Comparison of ENCODE assay signal across 9 mouse cellular contexts in the genomic region with DNA sequence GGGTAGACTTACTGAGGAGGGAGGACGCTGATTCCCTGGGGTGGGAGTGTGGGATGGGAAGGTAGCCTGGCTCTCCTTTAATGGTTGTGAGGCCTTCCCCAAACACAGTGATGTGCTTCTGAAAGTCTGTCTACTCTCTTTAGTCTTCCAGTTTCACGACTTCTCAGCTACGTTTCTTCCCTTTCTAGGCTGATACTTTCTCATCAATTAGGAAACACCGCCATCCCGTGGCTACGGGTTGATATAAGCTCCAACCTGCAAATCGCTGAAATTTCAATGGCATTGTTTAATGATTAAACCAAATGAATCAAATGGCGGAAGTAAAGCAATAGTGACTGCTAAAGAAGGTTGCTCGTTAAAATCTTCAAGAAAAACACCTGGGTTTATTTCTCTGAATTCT. TPM values are rescaled to one million over a fixed set of nuclear protein-coding genes. Genes with fewer than 3 reads are reported as not detected.
DNase-seq lines count a peak whose midpoint lies in the region; ATAC-seq lines count a peak whose summit lies in the region.
"Had no signal": no experiment of that assay in that cellular context is flagged by ENCODE, and none has a peak within 500 bp of the region (broad histone marks: within the 10 kb centered on the region; RNA-seq: fewer than 3 reads in every experiment).

No protein-coding gene starts in this region.

- H3K27ac ChIP-seq in intestine, embryonic 14.5 days (ENCODE audit: low read depth) = no peak overlapping the region
- H3K27ac ChIP-seq in limb, embryonic 10.5 days = no peak overlapping the region
- H3K27ac ChIP-seq in neural tube, embryonic 15.5 days (replicated peaks) = no peak overlapping the region
- H3K27ac ChIP-seq: neural tube, embryonic 12.5 days had no signal

- H3K9ac ChIP-seq in intestine, embryonic 14.5 days (ENCODE audit: low read length) = no peak overlapping the region
- no peak overlapping the region for H3K9ac ChIP-seq in neural tube, embryonic 15.5 days (replicated peaks)
- H3K9ac ChIP-seq: neural tube, embryonic 12.5 days had no signal

- H3K27me3 ChIP-seq in intestine, embryonic 14.5 days (replicated peaks; ENCODE audit: control insufficient read depth, insufficient read depth, low read length) = peaks cover 41% of the 10 kb centered on the region
- H3K27me3 ChIP-seq in limb, embryonic 10.5 days (ENCODE audit: low read depth, poor library complexity, severe bottlenecking) = peaks cover 67% of the 10 kb centered on the region
- peaks cover 50% of the 10 kb centered on the region for H3K27me3 ChIP-seq in neural tube, embryonic 15.5 days (replicated peaks)

- DNase-seq in adrenal gland, adult (ENCODE audit: inconsistent age in 2 of 2, low spot score in 1 of 2) = peak; percentile 62 to 90
- DNase-seq in adrenal gland, adult 8-10 months = no peak
- DNase-seq in right cerebral cortex, postnatal 4 days = peak; percentile 72
- DNase-seq in right cerebral cortex, postnatal 25 days = no peak
- DNase-seq in cerebellum, postnatal 36 days = peak; percentile 81 to 84
- DNase-seq in intestine, embryonic 14.5 days (ENCODE audit: low spot score) = peak; percentile 81
- peak; percentile 48 for DNase-seq in limb, embryonic 10.5 days (ENCODE audit: low spot score)

- H3K4me3 ChIP-seq in intestine, embryonic 14.5 days (ENCODE audit: low read depth, low read length) = no peak overlapping the region
- H3K4me3 ChIP-seq in limb, embryonic 10.5 days = no peak overlapping the region
- no peak overlapping the region for H3K4me3 ChIP-seq in neural tube, embryonic 15.5 days (replicated peaks)

- 9% methylated on average over 9 of the region's 9 CpGs for WGBS in intestine, embryonic 14.5 days
- WGBS in limb, embryonic 10.5 days = 18% methylated on average over 9 of the region's 9 CpGs
- 15% methylated on average over 9 of the region's 9 CpGs for WGBS in neural tube, embryonic 15.5 days

- no peaks in the 10 kb centered on the region for H3K9me3 ChIP-seq in intestine, embryonic 14.5 days (ENCODE audit: control insufficient read depth, low read length)
- H3K9me3 ChIP-seq in limb, embryonic 10.5 days (replicated peaks) = no peaks in the 10 kb centered on the region
- no peaks in the 10 kb centered on the region for H3K9me3 ChIP-seq in neural tube, embryonic 15.5 days (replicated peaks)
- H3K9me3 ChIP-seq: neural tube, embryonic 12.5 days had no signal

- H3K4me2 ChIP-seq in intestine, embryonic 14.5 days (ENCODE audit: low read length) = no peak overlapping the region; the same call in 1 of the 2 replicates
- H3K4me2 ChIP-seq in neural tube, embryonic 15.5 days = peak overlapping the region; percentile 84

- peaks cover 13% of the 10 kb centered on the region; the same call in 1 of the 2 replicates for H3K36me3 ChIP-seq in intestine, embryonic 14.5 days (ENCODE audit: control insufficient read depth, insufficient read depth, low read length)
- peaks cover 13% of the 10 kb centered on the region for H3K36me3 ChIP-seq in limb, embryonic 10.5 days
- H3K36me3 ChIP-seq in neural tube, embryonic 15.5 days = peaks cover 18% of the 10 kb centered on the region

- no peak for ATAC-seq in intestine, embryonic 14.5 days (replicated peaks; ENCODE audit: low FRiP score, low TSS enrichment, low read depth)
- ATAC-seq in neural tube, embryonic 15.5 days (ENCODE audit: low FRiP score) = no peak

- H3K4me1 ChIP-seq in intestine, embryonic 14.5 days (replicated peaks; ENCODE audit: control insufficient read depth, insufficient read depth, low read length) = peaks cover 8% of the 10 kb centered on the region
- H3K4me1 ChIP-seq in limb, embryonic 10.5 days = peaks cover 24% of the 10 kb centered on the region
- peaks cover 29% of the 10 kb centered on the region for H3K4me1 ChIP-seq in neural tube, embryonic 15.5 days

RNA-seq across cellular contexts. Expression of a gene that starts 0.3 kb away (rescaled TPM):
- total RNA-seq in adrenal gland, adult 8-10 months (2022) = 1 to 10 TPM in 2 of 4 experiments, under 1 TPM in 2; 0.23 to 2.0 (median 0.86) TPM
- 1.2 and 1.7 TPM in 2 replicates for polyA plus RNA-seq in intestine, embryonic 14.5 days (2014; fragmentation: Nextera tagmentation; extraction: Ambion mirVana)
- 0.84 and 1.6 TPM in 2 replicates for polyA plus RNA-seq in limb, embryonic 10.5 days (2016; fragmentation: Nextera tagmentation; extraction: Ambion mirVana)
- 6.3 and 7.3 TPM in 2 replicates for polyA plus RNA-seq in neural tube, embryonic 15.5 days (2015; fragmentation: Nextera tagmentation; extraction: Ambion mirVana)

RNA-seq across cellular contexts. Expression of a gene that starts 8.0 kb away (rescaled TPM):
- total RNA-seq in adrenal gland, adult 8-10 months (2022) = 1 to 10 TPM; 4.4 to 9.4 (median 6.6) TPM
- 13.6 and 14.1 TPM in 2 replicates for polyA plus RNA-seq in intestine, embryonic 14.5 days (2014; fragmentation: Nextera tagmentation; extraction: Ambion mirVana)
- 11.6 and 16.3 TPM in 2 replicates for polyA plus RNA-seq in limb, embryonic 10.5 days (2016; fragmentation: Nextera tagmentation; extraction: Ambion mirVana)
- polyA plus RNA-seq in neural tube, embryonic 15.5 days (2015; fragmentation: Nextera tagmentation; extraction: Ambion mirVana) = 12.4 and 14.3 TPM in 2 replicates

RNA-seq across cellular contexts. Expression of a gene that starts 16.7 kb away (rescaled TPM):
- 10 to 100 TPM in 2 of 4 experiments, 1 to 10 TPM in 2; 6.4 to 25.1 (median 10.5) TPM for total RNA-seq in adrenal gland, adult 8-10 months (2022)
- 11.7 and 12.2 TPM in 2 replicates for polyA plus RNA-seq in intestine, embryonic 14.5 days (2014; fragmentation: Nextera tagmentation; extraction: Ambion mirVana)
- polyA plus RNA-seq in limb, embryonic 10.5 days (2016; fragmentation: Nextera tagmentation; extraction: Ambion mirVana) = 5.6 and 7.5 TPM in 2 replicates
- polyA plus RNA-seq in neural tube, embryonic 15.5 days (2015; fragmentation: Nextera tagmentation; extraction: Ambion mirVana) = 5.2 and 6.6 TPM in 2 replicates

RNA-seq across cellular contexts. Expression of a gene that starts 24.8 kb away (rescaled TPM):
- total RNA-seq in adrenal gland, adult 8-10 months (2022) = 10 to 100 TPM; 38.2 to 52.6 (median 44.5) TPM
- 159 and 164 TPM in 2 replicates for polyA plus RNA-seq in intestine, embryonic 14.5 days (2014; fragmentation: Nextera tagmentation; extraction: Ambion mirVana)
- polyA plus RNA-seq in limb, embryonic 10.5 days (2016; fragmentation: Nextera tagmentation; extraction: Ambion mirVana) = 220 and 235 TPM in 2 replicates
- polyA plus RNA-seq in neural tube, embryonic 15.5 days (2015; fragmentation: Nextera tagmentation; extraction: Ambion mirVana) = 153 and 167 TPM in 2 replicates

RNA-seq across cellular contexts. Expression of a gene that starts 26.7 kb away (rescaled TPM):
- 1 to 10 TPM; 3.9 to 6.7 (median 5.3) TPM for total RNA-seq in adrenal gland, adult 8-10 months (2022)
- polyA plus RNA-seq in intestine, embryonic 14.5 days (2014; fragmentation: Nextera tagmentation; extraction: Ambion mirVana) = 9.0 and 9.5 TPM in 2 replicates
- 9.7 TPM in 2 replicates for polyA plus RNA-seq in limb, embryonic 10.5 days (2016; fragmentation: Nextera tagmentation; extraction: Ambion mirVana)
- polyA plus RNA-seq in neural tube, embryonic 15.5 days (2015; fragmentation: Nextera tagmentation; extraction: Ambion mirVana) = 13.1 and 16.0 TPM in 2 replicates

Comparison
In these comparisons a context has a peak if more than half of its experiments do, and no peak if none do; other contexts are left out.
1. DNase-seq: peak in adrenal gland, adult (2 of 2), right cerebral cortex, postnatal 4 days (single experiment), cerebellum, postnatal 36 days (2 of 2), intestine, embryonic 14.5 days (single experiment) and limb, embryonic 10.5 days (single experiment); none in adrenal gland, adult 8-10 months (single experiment) and right cerebral cortex, postnatal 25 days (single experiment).